Mouse (Mus musculus): Measurements from ENCODE around the gene Hivep3. TPM values are rescaled to one million over a fixed set of nuclear protein-coding genes. Genes with fewer than 3 reads are reported as not detected.

Hivep3 gene
- polyA plus RNA-seq, 1 experiment = 0.54 TPM

- Histone ChIP-seq H3K79me2 (ENCODE audit: control insufficient read depth, insufficient read depth) (no peaks in the 10 kb centered on the region), H3K4me3 (no peak overlapping the region), H3K27me3 (ENCODE audit: control insufficient read depth, insufficient read depth, insufficient read length) (no peaks in the 10 kb centered on the region), H3ac (ENCODE audit: control insufficient read depth, insufficient read length) (no peak overlapping the region), H3K4me2 (ENCODE audit: low read depth) (no peak overlapping the region), H3K36me3 (ENCODE audit: control insufficient read depth, insufficient read depth) (no peaks in the 10 kb centered on the region)
- TF ChIP-seq USF1 (IDR thresholded peaks at IDR 0.05; ENCODE audit: low read depth) (no peak), TCF3 (IDR thresholded peaks at IDR 0.05; ENCODE audit: insufficient read length, low read depth) (no peak), TCF12 (IDR thresholded peaks at IDR 0.05; ENCODE audit: insufficient read depth, poor library complexity, severe bottlenecking) (no peak), E2F4 (IDR thresholded peaks at IDR 0.05; ENCODE audit: insufficient read depth) (no peak), CEBPB (IDR thresholded peaks at IDR 0.05; ENCODE audit: insufficient read depth, poor library complexity, severe bottlenecking) (no peak), POLR2AphosphoS2 (IDR thresholded peaks at IDR 0.05; ENCODE audit: insufficient read length, low read depth) (no peak), MAX (IDR thresholded peaks at IDR 0.05; ENCODE audit: low read depth) (no peak), MYOD1 (IDR thresholded peaks at IDR 0.05; ENCODE audit: control insufficient read depth in 1 of 3, insufficient read length in 2 of 3, low read depth in 2 of 3) (no peak), POLR2A (IDR thresholded peaks at IDR 0.05; ENCODE audit: insufficient read length, low read depth) (no peak), MYOG (IDR thresholded peaks at IDR 0.05; ENCODE audit: control insufficient read depth in 1 of 3, insufficient read depth in 1 of 3, insufficient read length in 2 of 3, low read depth in 2 of 3) (no peak), SRF (IDR thresholded peaks at IDR 0.05; ENCODE audit: control insufficient read depth, insufficient read length, low read depth) (no peak), REST (IDR thresholded peaks at IDR 0.05; ENCODE audit: insufficient read depth, insufficient read length) (no peak)
Measured at GRCm38 (mm10) chr4:119962066-119962465, 228.5 kb downstream of the Hivep3 start.

GRCm38 (mm10) chr4:119966105-119967072, 232.8 kb downstream of the Hivep3 start:
- Histone ChIP-seq H3K4me2 (ENCODE audit: low read depth) (peak overlapping the region; percentile 37), H3K36me3 (ENCODE audit: control insufficient read depth, insufficient read depth) (no peaks in the 10 kb centered on the region), H3K4me3 (no peak overlapping the region), H3K27me3 (ENCODE audit: control insufficient read depth, insufficient read depth, insufficient read length) (no peaks in the 10 kb centered on the region), H3ac (ENCODE audit: control insufficient read depth, insufficient read length) (no peak overlapping the region), H3K79me2 (ENCODE audit: control insufficient read depth, insufficient read depth) (no peaks in the 10 kb centered on the region)
- peak; percentile 45 for TF ChIP-seq SRF (IDR thresholded peaks at IDR 0.05; ENCODE audit: control insufficient read depth, insufficient read length, low read depth)
- TF ChIP-seq USF1 (IDR thresholded peaks at IDR 0.05; ENCODE audit: low read depth) = no peak
- peak; percentile 42; the same call in 1 of the 2 replicates for TF ChIP-seq CEBPB (IDR thresholded peaks at IDR 0.05; ENCODE audit: insufficient read depth, poor library complexity, severe bottlenecking)
- no peak for TF ChIP-seq POLR2A (IDR thresholded peaks at IDR 0.05; ENCODE audit: insufficient read length, low read depth)
- TF ChIP-seq MYOG (IDR thresholded peaks at IDR 0.05; ENCODE audit: control insufficient read depth in 1 of 3, insufficient read depth in 1 of 3, insufficient read length in 2 of 3, low read depth in 2 of 3) = peak; percentile 29 to 86 (median 86)
- no peak for TF ChIP-seq MAX (IDR thresholded peaks at IDR 0.05; ENCODE audit: low read depth)
- no peak for TF ChIP-seq E2F4 (IDR thresholded peaks at IDR 0.05; ENCODE audit: insufficient read depth)
- TF ChIP-seq MYOD1 (IDR thresholded peaks at IDR 0.05; ENCODE audit: control insufficient read depth in 1 of 3, insufficient read length in 2 of 3, low read depth in 2 of 3) = peak in 2 of 3 experiments; percentile 50 to 74
- TF ChIP-seq TCF12 (IDR thresholded peaks at IDR 0.05; ENCODE audit: insufficient read depth, poor library complexity, severe bottlenecking) = peak; percentile 17
- TF ChIP-seq REST (IDR thresholded peaks at IDR 0.05; ENCODE audit: insufficient read depth, insufficient read length) = no peak
- no peak for TF ChIP-seq POLR2AphosphoS2 (IDR thresholded peaks at IDR 0.05; ENCODE audit: insufficient read length, low read depth)
- TF ChIP-seq TCF3 (IDR thresholded peaks at IDR 0.05; ENCODE audit: insufficient read length, low read depth) = no peak

DNA sequence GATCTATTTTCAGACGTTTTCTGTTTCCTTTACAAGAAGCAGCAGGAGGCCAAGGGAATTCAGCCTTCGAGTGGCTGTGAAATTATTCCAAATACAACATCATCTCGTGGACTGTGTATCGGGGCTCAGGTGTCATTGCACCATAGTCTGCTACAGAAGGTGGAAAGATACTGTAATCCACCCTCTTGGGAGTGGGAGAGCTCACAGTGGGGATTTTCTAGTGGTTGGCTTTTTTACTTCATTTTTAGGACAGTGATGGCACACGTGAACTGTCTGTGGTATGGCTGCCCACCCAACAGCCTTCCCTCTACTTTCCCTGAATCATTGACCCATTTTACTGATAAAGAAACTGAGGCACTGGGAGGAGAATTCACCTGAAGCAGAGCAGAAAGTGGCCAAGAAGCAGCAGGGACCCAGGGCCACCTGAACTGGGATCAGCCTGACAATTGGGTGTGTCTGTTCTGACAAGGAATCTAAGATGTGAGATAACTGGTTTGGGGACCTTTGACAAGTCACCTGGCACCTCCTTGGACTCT, 233.6 kb downstream of the Hivep3 start:
- H3K79me2 ChIP-seq (ENCODE audit: control insufficient read depth, insufficient read depth) = no peaks in the 10 kb centered on the region
- H3K36me3 ChIP-seq (ENCODE audit: control insufficient read depth, insufficient read depth) = no peaks in the 10 kb centered on the region
- TF ChIP-seq MYOG (IDR thresholded peaks at IDR 0.05; ENCODE audit: control insufficient read depth in 1 of 3, insufficient read depth in 1 of 3, insufficient read length in 2 of 3, low read depth in 2 of 3) = no peak
- no peak for TF ChIP-seq TCF12 (IDR thresholded peaks at IDR 0.05; ENCODE audit: insufficient read depth, poor library complexity, severe bottlenecking)
- TF ChIP-seq E2F4 (IDR thresholded peaks at IDR 0.05; ENCODE audit: insufficient read depth) = no peak
- peak overlapping the region; percentile 37 for H3K4me2 ChIP-seq (ENCODE audit: low read depth)
- H3K4me3 ChIP-seq = no peak overlapping the region
- no peaks in the 10 kb centered on the region for H3K27me3 ChIP-seq (ENCODE audit: control insufficient read depth, insufficient read depth, insufficient read length)
- no peak overlapping the region for H3ac ChIP-seq (ENCODE audit: control insufficient read depth, insufficient read length)

GRCm38 (mm10) chr4:119967636-119968035, 234.1 kb downstream of the Hivep3 start:
- peak overlapping the region; percentile 37 for H3K4me2 ChIP-seq (ENCODE audit: low read depth)
- no peak overlapping the region for H3K4me3 ChIP-seq
- H3K27me3 ChIP-seq (ENCODE audit: control insufficient read depth, insufficient read depth, insufficient read length) = no peaks in the 10 kb centered on the region
- no peaks in the 10 kb centered on the region for H3K79me2 ChIP-seq (ENCODE audit: control insufficient read depth, insufficient read depth)
- no peak overlapping the region for H3ac ChIP-seq (ENCODE audit: control insufficient read depth, insufficient read length)
- H3K36me3 ChIP-seq (ENCODE audit: control insufficient read depth, insufficient read depth) = no peaks in the 10 kb centered on the region
- TF ChIP-seq POLR2A (IDR thresholded peaks at IDR 0.05; ENCODE audit: insufficient read length, low read depth) = no peak
- no peak for TF ChIP-seq MYOD1 (IDR thresholded peaks at IDR 0.05; ENCODE audit: control insufficient read depth in 1 of 3, insufficient read length in 2 of 3, low read depth in 2 of 3)
- no peak for TF ChIP-seq TCF3 (IDR thresholded peaks at IDR 0.05; ENCODE audit: insufficient read length, low read depth)
- no peak for TF ChIP-seq POLR2AphosphoS2 (IDR thresholded peaks at IDR 0.05; ENCODE audit: insufficient read length, low read depth)
- no peak for TF ChIP-seq TCF12 (IDR thresholded peaks at IDR 0.05; ENCODE audit: insufficient read depth, poor library complexity, severe bottlenecking)
- TF ChIP-seq REST (IDR thresholded peaks at IDR 0.05; ENCODE audit: insufficient read depth, insufficient read length) = no peak
- TF ChIP-seq E2F4 (IDR thresholded peaks at IDR 0.05; ENCODE audit: insufficient read depth) = no peak

Data from myocyte (in vitro differentiated cells).